Mouse (Mus musculus) liver (tissue): ENCODE measurements around the gene Bri3bp.
"Not testable (repeated sequence)": the region's sequence is repeated elsewhere in the genome, so short reads cannot be mapped to it uniquely, and the experiment has no call there.

Experiments
- DNase-seq: peaks from one replicate; pipeline ENCODE4 v3.0.0-alpha.2; 2020; ENCODE audit warnings: mixed read lengths

The Bri3bp gene

GRCm38 (mm10) chr5:125441234-125442114 is at the start of gene Bri3bp:
Bri3bp (plus strand) TSS chr5:125441568.
- peak; percentile 81 for DNase-seq

GRCm38 (mm10) chr5:125391609-125392008 is 49.8 kb upstream of the Bri3bp start:
- DNase-seq, result no peak

- not testable (repeated sequence) for DNase-seq
Measured at GRCm38 (mm10) chr5:125392176-125392575, 49.2 kb upstream of the Bri3bp start.

GRCm38 (mm10) chr5:125392618-125392976 is 48.8 kb upstream of the Bri3bp start:
- no peak for DNase-seq

- DNase-seq, result peak; percentile 95
Measured at GRCm38 (mm10) chr5:125392977-125393621, 48.3 kb upstream of the Bri3bp start.

- peak; percentile 91 for DNase-seq
Measured at GRCm38 (mm10) chr5:125393622-125394603, 47.5 kb upstream of the Bri3bp start.

- no peak for DNase-seq
Measured at GRCm38 (mm10) chr5:125395008-125395407, 46.4 kb upstream of the Bri3bp start.

- no peak for DNase-seq
Measured at GRCm38 (mm10) chr5:125400903-125401302, 40.5 kb upstream of the Bri3bp start.

- no peak for DNase-seq
Measured at GRCm38 (mm10) chr5:125402476-125402875, 38.9 kb upstream of the Bri3bp start.

GRCm38 (mm10) chr5:125402991-125403390 is 38.4 kb upstream of the Bri3bp start:
- no peak for DNase-seq

- peak; percentile 81 for DNase-seq
Measured at GRCm38 (mm10) chr5:125403481-125404465, 37.6 kb upstream of the Bri3bp start.

- no peak for DNase-seq
Measured at GRCm38 (mm10) chr5:125404536-125404902, 36.8 kb upstream of the Bri3bp start.

- DNase-seq, result peak; percentile 76
Measured at GRCm38 (mm10) chr5:125404903-125405545, 36.3 kb upstream of the Bri3bp start.

GRCm38 (mm10) chr5:125405546-125406248 is 35.7 kb upstream of the Bri3bp start:
- peak; percentile 88 for DNase-seq

GRCm38 (mm10) chr5:125406322-125407016 is 34.9 kb upstream of the Bri3bp start:
- peak; percentile 79 for DNase-seq

- no peak for DNase-seq
Measured at GRCm38 (mm10) chr5:125407020-125407830, 34.1 kb upstream of the Bri3bp start.

GRCm38 (mm10) chr5:125407910-125408575 is 33.3 kb upstream of the Bri3bp start:
- DNase-seq, result peak; percentile 33

- DNase-seq, result peak; percentile 91
Measured at GRCm38 (mm10) chr5:125408842-125409241, 32.5 kb upstream of the Bri3bp start.
